Mouse (Mus musculus) embryo, embryonic 11 days (tissue): Measurements from ENCODE around the gene Junb.

ENCODE experiments used
- DNase-seq: peaks from one replicate; pipeline ENCODE4 v3.0.0-alpha.2; 2015

Gene Junb

DNA sequence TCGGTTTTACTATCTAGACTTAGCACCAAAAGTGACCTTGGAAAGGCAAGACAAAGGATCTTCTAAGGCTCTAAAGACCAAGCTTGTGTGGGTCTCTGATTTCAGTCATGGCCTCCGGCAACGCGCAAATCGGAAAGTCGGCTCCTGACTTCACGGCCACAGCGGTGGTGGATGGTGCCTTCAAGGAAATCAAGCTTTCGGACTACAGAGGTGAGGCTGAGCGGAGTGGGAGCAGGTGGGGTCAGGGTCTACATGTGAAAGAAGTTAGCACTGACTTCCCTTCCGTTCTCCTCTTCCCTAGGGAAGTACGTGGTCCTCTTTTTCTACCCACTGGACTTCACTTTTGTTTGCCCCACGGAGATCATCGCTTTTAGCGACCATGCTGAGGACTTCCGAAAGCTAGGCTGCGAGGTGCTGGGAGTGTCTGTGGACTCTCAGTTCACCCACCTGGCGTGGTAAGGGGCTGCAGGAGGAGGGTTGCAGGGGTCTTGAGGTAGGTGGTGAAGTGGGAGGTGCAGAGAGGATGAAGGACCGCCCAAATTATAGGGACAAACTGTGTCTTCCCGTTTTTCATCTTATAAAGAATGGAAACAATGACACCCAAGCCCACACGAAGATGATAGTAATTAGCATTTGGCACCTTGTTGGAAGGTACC is 8.3 kb downstream of the Junb start:
- DNase-seq, result no peak

- peak; percentile 89 for DNase-seq
These were observed 9.0 kb downstream of the Junb start, which contains the start of the genes Gm49661, Prdx2 and Rnaseh2a for GRCm38 (mm10) chr8:84969241-84970134. Gm49661 (minus strand) TSS chr8:84969433. Prdx2 (plus strand) TSS chr8:84969587. Rnaseh2a (minus strand) TSS chr8:84969767.

DNA sequence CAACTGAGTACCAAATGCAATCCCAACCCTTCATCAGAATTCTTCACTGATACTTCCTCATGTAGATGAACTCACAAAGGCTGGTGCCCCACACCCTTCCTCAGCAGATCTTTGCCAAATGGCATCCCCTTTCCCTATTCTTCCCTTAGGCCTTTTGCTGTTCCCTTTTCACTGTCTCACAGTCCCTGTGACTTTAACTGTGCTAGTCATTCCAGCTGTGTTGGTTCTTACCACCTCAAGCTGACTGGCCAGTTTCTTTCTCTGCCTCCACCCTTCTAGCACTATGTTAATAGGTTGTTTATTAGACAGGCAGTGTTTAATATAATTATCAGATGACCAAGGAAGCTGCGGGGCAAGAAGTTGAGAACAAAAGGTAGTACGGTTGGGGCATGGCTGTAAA is 9.9 kb downstream of the Junb start:
- DNase-seq, result no peak

- DNase-seq, result no peak
These were observed 10.8 kb downstream of the Junb start for GRCm38 (mm10) chr8:84967532-84968304.

DNA sequence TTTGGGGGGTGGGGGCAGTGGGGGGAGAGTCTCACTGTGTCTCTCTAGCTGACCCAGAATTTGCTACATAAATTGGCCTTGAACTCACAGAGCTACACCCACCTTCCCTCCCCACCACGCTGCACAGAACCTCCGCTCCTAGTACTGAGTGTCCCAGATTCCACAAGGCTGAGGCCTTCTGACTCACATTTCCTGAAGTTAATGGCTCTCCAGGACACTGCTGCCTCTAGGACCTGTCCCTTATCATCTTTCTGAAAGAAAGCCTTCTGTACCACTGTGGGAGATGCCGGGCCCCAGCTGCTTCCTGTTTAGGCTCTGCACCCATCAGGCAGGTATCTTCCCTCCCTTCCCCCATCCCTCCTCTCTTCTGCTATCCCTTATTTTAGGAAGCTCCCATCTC is 11.9 kb downstream of the Junb start:
- no peak for DNase-seq

DNA sequence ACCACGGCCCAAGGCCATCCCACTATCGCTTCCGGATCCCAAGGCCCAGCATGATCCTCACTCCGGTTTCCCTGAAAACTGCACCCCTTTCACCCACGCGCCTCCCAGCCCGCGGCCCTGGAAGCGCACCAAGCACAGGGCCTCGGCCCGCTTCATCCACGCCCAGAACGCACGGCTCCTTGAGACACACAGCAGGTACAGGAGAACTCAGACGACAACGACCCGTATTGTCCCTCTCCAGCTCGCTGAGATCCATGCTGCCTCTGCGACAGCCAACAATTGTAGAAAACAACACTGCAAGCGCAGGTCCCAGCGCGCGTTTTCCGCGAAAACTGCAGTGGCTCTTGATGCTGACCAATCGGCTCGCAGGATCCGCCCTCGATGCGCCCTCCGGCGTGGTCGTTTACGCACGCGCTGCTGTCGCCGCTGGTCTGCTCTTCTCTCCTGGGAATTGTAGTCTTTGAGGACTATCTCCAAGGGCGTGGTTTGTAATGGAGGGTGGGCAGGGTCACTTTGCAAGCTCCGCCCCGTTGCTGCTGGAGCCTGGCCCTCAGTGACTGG is 12.7 kb downstream of the Junb start:
- DNase-seq, result peak; percentile 98

DNA sequence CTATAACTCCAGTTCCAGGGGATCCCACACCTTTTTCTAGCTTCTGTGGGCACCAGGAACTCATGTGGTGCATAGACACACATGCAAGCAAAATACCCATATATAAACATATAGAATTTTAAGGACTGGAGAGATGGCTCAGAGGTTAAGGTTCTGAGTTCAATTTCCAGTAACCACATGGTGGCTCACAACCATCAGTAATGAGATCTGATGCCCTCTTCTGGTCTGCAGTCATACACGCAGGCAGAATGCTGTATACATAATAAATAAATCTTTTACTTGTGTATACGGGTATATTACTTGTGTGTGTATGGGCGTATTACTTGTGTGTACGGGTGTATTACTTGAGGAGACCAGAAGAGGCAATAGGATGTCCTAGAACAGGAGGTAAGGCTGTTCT is 14.6 kb downstream of the Junb start:
- DNase-seq, result no peak

DNA sequence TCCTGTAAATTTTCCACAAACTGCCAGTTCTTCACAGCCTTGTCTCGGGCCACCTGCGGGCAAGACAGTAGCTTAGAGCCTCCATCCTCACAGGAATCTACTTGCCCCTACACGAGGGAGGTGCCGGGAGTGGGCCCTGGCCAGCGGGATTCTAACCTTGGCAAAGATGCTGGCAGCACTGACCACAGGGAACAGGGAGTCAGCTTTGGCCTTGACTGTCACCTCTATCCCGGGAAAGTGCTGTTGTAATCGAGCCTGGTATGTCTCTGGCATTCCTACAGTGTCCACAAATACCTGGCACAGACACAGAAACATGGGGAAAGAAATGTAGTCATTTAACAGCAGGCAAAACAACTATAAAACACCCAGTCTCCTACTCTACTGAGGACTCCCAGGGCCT is 18.7 kb downstream of the Junb start:
- no peak for DNase-seq

- peak; percentile 75 for DNase-seq
These were observed 21.8 kb downstream of the Junb start for GRCm38 (mm10) chr8:84956768-84957167.

GRCm38 (mm10) chr8:84952612-84953255 is 25.8 kb downstream of the Junb start:
- no peak for DNase-seq

DNA sequence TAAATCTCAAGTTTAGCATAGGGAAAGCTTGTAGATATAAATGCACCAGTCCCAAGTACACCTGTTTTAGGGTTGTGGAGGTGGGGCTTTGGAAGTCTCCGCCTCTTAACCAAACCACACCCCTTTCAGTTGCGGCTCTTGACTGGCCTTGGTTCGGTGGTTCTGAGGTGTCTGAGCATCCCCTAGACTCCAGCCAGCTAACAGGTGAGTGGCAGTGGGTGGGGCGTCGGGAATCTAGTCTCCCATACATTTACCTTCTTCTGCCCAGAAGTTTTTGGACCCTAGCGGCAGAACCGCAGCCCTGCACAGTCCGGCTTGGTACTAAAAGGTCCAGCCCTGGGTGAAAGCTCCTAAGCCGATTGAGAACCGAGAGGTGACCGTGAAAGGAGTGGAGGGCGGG is 28.8 kb downstream of the Junb start:
- DNase-seq, result no peak

DNA sequence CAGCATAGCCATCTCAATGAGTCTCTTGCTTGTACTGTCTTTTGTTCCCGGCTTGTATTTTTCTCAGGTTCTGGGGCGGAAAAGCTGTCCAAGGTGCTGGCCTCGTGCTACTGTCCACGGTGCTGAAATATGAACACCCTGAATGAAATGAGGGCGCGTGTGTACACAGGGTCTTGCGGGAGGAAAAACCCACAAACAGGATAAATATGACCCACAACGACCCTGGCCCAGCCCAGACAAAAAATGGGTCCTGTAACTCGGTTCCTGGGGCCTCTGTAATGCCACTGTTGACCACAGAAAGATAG is 31.3 kb downstream of the Junb start:
- DNase-seq, result peak; percentile 72

GRCm38 (mm10) chr8:84946528-84947240 is 31.8 kb downstream of the Junb start, which contains the start of gene Rtbdn:
Rtbdn (plus strand) TSS chr8:84946991.
- no peak for DNase-seq

DNA sequence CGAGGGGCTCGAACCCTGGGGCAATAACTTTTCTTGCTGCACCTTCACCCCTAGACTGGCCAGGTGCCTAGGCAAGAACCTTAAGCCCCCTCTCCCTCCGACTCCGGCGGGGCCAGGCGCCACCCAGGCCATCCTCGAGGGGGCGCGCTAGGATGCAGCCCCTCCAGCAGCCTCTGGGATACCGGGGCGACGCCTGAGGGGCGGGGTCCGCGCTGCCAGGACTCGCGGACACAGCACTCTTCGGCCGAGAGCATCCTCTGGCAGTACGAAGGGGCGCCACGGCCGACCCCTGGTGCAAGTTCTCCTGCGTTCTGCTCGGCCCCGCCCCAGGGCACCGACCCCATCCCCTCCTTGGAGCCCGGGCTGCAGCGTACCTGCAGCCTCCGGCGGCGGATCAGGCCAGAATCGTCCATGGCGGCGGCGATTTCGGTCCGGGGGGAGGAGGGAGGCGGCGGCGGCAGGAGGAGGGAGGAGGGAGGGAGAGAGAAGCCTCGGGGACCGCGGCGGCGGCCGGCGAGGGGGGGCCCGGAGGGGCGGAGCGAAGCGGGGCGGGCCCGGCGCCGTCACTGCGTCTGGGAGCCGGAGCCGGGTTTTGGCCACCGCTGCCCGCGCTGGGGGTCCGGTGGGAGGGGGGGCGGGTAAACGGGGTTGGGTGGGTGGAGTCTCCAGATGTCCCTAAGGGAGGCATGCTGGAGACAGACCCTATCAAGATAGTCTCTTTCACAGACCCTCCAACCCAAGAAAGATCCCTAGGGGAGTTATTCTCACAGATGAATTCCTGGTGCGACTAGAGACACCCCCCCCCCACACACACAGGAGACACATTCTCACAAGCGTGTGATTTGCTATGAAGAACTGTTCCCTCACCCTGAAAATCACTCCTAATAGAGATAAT is 32.6 kb downstream of the Junb start:
- peak; percentile 71 for DNase-seq

DNA sequence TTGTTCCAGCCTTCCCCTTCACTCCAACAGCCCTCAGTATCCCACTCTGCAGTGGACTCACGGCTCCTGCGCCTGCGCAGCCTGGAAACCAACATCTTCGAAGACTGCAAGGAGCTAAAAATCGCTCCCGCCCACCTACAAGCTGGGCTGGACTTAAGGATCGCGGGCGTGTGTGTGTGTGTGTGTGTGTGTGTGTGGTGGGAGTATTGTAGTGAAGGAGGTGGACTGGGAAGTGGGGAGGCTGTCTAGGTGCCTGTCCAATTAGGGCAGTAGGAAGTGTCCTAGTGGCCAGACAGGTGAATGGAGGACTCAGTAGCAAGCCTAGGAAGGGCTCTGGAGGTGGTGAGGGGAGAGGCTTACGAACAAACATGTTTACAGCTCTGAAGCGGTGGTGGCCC is 33.3 kb downstream of the Junb start:
- peak; percentile 38 for DNase-seq

DNA sequence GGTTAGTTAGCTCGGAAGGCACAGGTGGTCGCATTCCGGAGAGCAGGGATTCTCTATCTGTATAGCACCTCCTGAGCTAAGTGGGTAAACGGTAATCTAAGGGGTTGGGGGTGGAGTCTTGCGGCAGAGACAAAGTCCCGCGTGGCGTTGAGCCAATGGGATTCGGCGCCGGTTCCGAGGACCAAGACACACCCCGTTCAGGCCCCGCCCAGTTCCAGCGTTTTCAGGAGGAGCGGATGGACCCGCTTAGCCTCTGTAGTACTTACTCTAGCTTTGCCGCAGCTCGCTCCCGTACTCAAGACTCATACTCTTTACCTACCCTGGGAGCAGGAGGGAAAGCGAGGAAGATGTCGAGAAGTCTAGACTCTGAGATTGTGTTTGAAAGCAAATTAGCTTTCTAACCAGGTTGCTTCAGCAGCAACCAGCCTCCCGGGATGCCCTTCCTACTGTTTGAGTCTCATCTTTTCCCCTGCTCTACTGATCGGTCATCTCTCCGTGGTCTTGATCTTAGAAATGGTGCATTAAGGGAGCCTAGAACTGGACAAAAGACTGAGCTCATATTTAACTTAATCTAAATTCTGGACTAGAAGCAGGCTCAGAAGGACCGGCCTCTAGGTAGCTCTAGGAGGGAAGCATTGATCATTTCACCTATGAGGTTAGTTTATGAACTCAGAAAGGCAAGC is 33.9 kb downstream of the Junb start:
- DNase-seq, result peak; percentile 83

DNA sequence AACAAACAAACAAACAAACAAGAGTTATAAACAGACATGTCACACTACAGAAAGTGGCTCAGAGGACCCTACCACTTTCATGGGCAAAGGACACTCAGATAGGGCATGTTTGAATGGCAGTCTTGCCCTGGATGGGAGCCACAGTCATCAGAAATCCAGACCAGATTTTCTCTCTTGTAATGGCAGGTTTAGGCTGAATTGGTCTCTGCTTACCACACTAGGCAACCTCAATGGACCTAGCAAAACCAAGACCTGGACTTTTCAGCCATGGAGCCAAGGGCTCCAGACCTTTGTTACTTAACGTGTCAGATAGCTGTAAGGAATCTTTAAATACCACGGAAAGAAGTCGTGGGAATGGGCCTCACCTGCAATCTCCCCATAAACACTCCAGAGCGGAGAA is 34.8 kb downstream of the Junb start:
- DNase-seq, result peak; percentile 27

DNA sequence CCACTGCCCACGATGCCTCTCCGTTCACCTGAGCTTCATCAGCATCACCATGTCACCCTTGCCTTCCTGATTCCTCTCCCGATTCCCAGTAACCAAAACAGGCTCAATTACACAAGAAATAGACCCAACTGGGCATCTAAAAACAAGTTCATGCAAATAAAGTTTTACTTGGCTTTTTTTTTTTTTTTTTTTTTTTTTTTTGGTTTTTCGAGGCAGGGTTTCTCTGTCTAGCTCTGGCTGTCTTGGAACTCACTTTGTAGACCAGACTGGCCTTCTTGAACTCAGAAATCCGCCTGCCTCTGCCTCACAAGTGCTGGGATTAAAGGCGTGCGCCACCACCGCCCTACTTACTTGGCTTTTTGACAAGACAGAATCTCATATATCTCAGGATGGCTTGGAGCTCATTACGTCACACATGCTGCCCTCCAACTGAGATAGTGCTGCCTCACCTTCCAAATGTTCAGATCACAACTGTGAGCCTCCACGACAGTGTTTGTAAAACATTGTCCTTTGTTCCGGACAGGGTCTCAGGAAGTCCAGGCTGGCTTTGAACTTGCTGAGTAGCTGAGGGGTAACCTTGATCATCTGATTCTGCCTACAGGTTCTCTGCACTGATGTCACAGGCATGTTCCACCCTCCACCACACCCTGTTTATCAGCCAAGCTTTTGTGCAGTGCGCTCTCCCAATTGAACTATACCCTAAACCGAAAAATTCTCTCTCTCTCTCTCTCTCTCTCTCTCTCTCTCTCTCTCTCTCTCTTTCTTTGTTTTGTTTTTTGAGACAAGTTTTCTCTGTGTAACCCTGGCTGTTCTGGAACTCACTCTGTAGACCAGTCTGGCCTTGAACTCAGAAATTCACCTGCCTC is 40.7 kb downstream of the Junb start:
- no peak for DNase-seq

GRCm38 (mm10) chr8:84936962-84937546 is 41.5 kb downstream of the Junb start, which contains the start of gene Mast1:
Mast1 (minus strand) TSS chr8:84937359.
- DNase-seq, result peak; percentile 87
